Mouse (Mus musculus): Measurements from ENCODE around the gene Nupr1l. TPM values are rescaled to one million over a fixed set of nuclear protein-coding genes. Genes with fewer than 3 reads are reported as not detected.

The Nupr1l gene
- polyA plus RNA-seq, 1 experiment from 2014 or later, result 0.11 TPM

Other genes starting within 250 kb of the Nupr1l start
- gene Zfp11, start 238.4 kb upstream of the Nupr1l start, polyA plus RNA-seq (2018), result 0.86 to 2.6 TPM (median 2.2 TPM) in 3 replicates
- gene Sept14, start 200.0 kb upstream of the Nupr1l start, polyA plus RNA-seq (2018), result not detected in 3 replicates
- gene Mrps17, start 193.0 kb upstream of the Nupr1l start, polyA plus RNA-seq (2018), result 39.4 to 79.4 TPM (median 50.8 TPM) in 3 replicates
- gene Nipsnap2, start 183.5 kb upstream of the Nupr1l start, polyA plus RNA-seq (2018), result 42.7 to 57.0 TPM (median 51.5 TPM) in 3 replicates
- 3.3 to 6.5 TPM (median 5.6 TPM) in 3 replicates for gene Psph, start 121.1 kb upstream of the Nupr1l start, polyA plus RNA-seq (2018)
- 10.1 to 18.3 TPM (median 12.6 TPM) in 3 replicates for gene Sumf2, start 61.6 kb upstream of the Nupr1l start, polyA plus RNA-seq (2018)
- 61.0 to 327 TPM (median 283 TPM) in 3 replicates for gene Chchd2, start 21.1 kb upstream of the Nupr1l start, polyA plus RNA-seq (2018)
- 0.23 to 0.46 TPM (median 0.32 TPM) in 3 replicates for gene Zbed5, start 12.8 kb upstream of the Nupr1l start, polyA plus RNA-seq (2018)
- gene Phkg1, start 10.0 kb upstream of the Nupr1l start, polyA plus RNA-seq (2018), result not detected in 3 replicates
- 13.1 to 24.0 TPM (median 20.1 TPM) in 3 replicates for gene Vkorc1l1, start 33.4 kb downstream of the Nupr1l start, polyA plus RNA-seq (2018)
- gene Gusb, start 94.5 kb downstream of the Nupr1l start, polyA plus RNA-seq (2018), result 437 to 471 TPM (median 448 TPM) in 3 replicates
- gene Asl, start 120.7 kb downstream of the Nupr1l start, polyA plus RNA-seq (2018), result 33.6 to 39.7 TPM (median 34.1 TPM) in 3 replicates
- gene Crcp, start 120.8 kb downstream of the Nupr1l start, polyA plus RNA-seq (2018), result 28.9 to 33.0 TPM (median 32.1 TPM) in 3 replicates
- 11.0 to 26.4 TPM (median 21.7 TPM) in 3 replicates for gene Tpst1, start 164.8 kb downstream of the Nupr1l start, polyA plus RNA-seq (2018)
- 1.4 to 5.4 TPM (median 3.3 TPM) in 3 replicates for gene Kctd7, start 236.3 kb downstream of the Nupr1l start, polyA plus RNA-seq (2018)